Mouse (Mus musculus) naive thymus-derived CD4-positive, alpha-beta T cell, adult 5 months (primary cell): ENCODE measurements around the gene Lss. TPM values are rescaled to one million over a fixed set of nuclear protein-coding genes. Genes with fewer than 3 reads are reported as not detected.

ENCODE experiments used
- polyA plus RNA-seq: library from polyadenylated mRNA; unstranded; fragments of 100-300 nt; shearing (Covaris generic); gene quantifications from one replicate; pipeline ENCODE4 v1.2.1, GENCODE M21; 2017

The Lss gene
- polyA plus RNA-seq, result 18.6 TPM

GRCm38 (mm10) chr10:76531375-76531774, at the start of gene Lss:
Lss (plus strand) TSS chr10:76531588.

GRCm38 (mm10) chr10:76561972-76562371, 30.6 kb downstream of the Lss start, which contains the start of gene Spatc1l:
Spatc1l (plus strand) TSS chr10:76562272.

GRCm38 (mm10) chr10:76575374-76575773, 44.0 kb downstream of the Lss start, which contains the start of gene Ftcd:
Ftcd (plus strand) TSS chr10:76575648.

Other genes with a start within 250 kb of the Lss start
- 4.5 TPM for gene Dip2a, start 186.3 kb upstream of the Lss start, polyA plus RNA-seq
- gene AC141477.1, start 91.1 kb upstream of the Lss start, polyA plus RNA-seq, result 21.6 TPM
- gene Pcnt, start 88.8 kb upstream of the Lss start, polyA plus RNA-seq, result 35.0 TPM
- not detected for gene 2610028H24Rik, start 82.5 kb upstream of the Lss start, polyA plus RNA-seq
- 84.2 TPM for gene Mcm3ap, start 62.7 kb upstream of the Lss start, polyA plus RNA-seq
- gene Ybey, start 62.5 kb upstream of the Lss start, polyA plus RNA-seq, result 1.0 TPM
- gene Spatc1l, start 30.7 kb downstream of the Lss start, polyA plus RNA-seq, result not detected
- not detected for gene Ftcd, start 44.1 kb downstream of the Lss start, polyA plus RNA-seq
- gene Col6a2, start 92.0 kb downstream of the Lss start, polyA plus RNA-seq, result not detected
- not detected for gene Col6a1, start 194.6 kb downstream of the Lss start, polyA plus RNA-seq